Mouse (Mus musculus): ENCODE results near the gene Igsf6.

Igsf6 gene

DNA sequence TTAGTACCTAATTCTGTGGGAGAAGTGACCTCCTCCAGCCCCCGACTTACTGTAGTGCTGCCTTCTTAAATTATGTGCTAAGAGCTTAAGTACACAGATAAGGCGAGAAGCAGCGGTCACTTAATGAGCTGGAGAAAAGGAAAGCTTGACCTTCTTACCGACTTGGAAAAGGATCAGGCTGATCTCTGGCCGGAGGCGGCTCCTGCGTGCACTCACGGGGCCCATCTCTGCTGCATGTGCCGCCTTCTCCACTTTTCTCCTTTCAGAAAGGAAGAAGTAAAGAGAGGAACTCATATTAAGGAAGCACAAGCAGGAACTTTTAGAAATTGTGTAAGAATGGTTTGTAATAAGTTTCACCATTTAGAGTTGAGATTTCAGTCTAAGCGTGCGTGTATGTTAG, at the start of gene Igsf6:
Gene Igsf6 (minus strand): TSS at position 292 of the 400 bp plus-strand sequence.
- no peak for DNase-seq (ENCODE audit: low spot score)

DNA sequence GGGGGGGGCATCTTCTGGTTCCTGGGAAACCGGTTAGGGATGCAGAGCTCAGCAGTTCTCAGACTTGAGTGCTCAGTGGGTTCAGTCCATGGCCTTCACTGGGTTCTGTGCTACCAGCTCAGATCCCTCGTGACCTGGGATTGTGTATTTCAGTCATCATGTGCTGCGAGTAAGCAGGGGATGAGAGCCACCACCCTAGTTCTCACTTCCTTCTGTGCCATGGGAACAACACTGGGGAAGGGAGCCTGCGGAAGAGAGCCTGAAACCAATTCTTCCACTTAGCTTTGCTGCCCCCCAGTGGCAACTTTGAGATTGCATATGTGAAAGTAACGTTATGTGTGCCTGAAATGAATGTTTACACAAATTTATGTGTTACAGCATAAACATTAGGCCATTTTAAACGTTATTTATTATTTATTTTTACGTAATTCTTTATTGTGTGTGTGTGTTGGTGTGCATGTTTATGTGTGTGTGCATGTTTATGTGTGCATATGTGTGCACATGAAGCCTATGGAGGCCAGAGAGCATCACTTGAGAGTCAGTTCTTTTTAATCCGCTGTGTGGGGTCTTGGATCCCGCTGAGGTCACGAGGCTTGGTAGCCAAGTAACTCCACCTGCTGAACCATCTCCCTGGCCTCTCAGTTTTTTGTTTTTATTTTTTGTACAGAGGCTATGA, 45.9 kb upstream of the Igsf6 start:
- DNase-seq (ENCODE audit: low spot score): peak; percentile 86

DNA sequence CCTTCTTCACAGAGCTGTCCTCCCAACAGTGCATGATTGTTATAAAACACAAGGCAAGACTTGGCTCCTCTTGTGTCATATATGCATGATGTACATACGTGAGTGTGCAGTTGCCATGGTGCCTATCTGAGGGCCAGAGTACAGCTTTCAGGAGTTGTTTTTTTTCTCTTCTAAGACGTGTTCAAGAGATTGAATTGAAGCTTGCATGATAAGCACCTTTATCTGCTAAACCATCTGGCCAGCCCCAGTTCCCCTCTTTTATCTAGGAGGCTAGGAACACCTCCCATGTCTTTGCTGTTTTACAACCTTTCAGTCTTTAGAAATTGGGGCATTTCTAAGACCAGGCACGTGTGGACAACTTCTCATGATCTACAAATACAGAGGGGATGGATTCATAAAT, 37.4 kb upstream of the Igsf6 start:
- DNase-seq (ENCODE audit: low spot score): no peak

DNA sequence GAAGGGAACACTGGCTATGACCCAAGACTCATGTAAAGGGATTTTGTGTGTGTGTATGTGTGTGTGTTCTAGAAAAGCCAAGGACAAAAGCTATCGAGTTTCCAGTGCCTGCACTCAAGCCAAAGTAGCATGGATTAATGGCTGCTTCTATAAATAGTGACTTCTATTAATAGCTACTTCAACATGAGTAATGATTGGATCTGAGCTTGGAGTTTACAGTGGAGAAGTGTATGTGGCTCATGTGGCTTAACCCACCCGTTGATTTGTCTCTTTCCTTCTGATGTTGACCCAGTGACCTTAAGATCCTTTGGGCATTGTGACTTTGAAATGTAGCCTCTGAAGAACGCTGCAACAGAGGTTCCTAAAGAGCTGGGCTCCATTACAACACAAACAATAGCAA, 36.9 kb upstream of the Igsf6 start:
- no peak for DNase-seq (ENCODE audit: low spot score)

DNA sequence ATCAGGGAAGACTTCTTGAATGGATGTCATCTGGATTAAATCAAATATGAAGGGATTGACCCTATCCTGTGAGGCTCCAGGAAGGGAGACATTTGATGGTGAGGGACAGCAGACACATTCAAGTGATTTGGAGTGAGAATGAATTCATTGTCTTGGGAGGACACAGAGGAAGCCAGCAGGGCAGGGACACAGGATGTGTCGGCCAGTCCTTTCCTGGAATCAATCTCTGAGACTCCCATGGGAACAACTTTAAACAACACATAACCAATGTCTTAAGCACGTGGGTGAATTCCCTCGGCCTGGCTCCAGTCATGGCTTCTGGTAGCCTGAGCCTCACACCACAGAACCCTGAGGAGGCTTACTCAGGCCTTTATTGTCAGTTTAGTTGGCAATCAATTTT, 33.5 kb upstream of the Igsf6 start:
- no peak for DNase-seq (ENCODE audit: low spot score)

DNA sequence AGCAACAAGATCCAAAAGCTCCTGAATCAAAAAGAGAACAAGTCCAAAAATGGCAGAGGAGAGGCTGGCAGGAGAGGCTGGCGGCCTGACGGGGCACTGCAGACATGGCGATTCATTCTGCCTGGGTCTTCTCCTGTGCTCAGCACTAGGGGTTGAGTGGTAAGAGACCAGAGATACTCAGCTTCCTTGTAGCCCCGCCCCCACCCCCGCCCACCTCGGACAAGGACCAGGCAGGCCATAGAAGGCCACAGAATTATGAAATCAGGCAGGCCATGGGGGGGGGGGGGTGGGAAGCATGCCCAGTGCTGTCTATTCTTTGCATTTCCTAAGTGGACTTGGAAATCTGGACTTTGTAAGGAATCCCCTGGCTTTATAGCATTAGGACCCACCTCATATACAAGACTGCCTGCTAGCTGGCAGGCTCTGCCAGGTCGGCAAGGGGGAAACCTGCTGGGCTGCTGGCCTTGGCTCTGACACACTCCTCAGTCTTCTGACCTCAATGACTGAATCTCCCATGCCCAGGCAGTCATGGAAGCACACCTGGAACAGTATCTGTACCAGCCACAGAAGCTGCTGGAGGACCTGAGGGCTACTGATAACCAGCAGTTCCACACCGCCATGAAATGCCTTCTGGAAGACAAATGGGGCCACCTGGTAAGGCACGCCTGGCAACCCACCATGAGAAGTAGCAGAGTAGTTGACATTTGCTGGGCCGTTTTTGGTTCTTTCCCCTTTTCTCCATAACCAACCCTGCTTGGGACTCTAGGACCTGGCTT, 24.4 kb upstream of the Igsf6 start:
- DNase-seq (ENCODE audit: low spot score): no peak

DNA sequence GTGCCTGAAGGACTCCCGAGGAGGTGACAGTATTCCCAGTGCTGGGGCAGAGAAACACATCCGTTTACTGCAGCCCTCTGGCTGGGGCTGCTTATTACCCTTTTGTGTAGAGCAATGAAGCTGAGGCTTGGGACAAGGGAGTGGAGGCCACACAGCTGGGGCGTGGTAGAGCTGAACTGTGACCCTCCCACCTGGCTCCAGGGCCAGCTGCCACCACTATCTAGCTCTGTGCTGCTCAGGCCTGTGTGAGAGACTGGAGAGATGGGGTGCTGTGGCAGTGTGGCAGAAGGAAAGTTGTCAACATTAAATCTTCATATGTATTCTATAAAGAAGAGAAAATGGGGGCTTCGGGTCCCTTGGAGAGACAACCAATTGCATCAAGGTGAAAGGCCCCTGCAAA, 18.7 kb upstream of the Igsf6 start:
- DNase-seq (ENCODE audit: low spot score): no peak

DNA sequence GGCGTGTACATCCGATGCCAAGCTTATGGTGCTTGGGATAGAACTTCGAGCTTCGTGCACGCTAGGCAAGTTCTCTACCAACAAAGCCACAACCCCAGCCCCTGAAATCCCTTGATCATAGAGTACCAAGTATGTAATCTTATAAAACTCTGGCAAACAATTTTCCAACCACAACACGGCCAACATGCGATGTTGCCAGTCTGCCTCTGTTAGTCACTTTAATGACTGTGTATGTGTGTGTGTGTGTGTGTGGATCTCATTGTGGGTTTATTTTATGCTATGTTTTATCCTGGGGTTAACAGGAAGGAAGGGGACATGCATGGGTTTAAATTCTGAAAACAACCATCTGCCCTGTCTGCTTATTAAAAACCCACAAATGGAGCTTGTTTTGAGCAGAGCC, 16.4 kb upstream of the Igsf6 start:
- no peak for DNase-seq (ENCODE audit: low spot score)

DNA sequence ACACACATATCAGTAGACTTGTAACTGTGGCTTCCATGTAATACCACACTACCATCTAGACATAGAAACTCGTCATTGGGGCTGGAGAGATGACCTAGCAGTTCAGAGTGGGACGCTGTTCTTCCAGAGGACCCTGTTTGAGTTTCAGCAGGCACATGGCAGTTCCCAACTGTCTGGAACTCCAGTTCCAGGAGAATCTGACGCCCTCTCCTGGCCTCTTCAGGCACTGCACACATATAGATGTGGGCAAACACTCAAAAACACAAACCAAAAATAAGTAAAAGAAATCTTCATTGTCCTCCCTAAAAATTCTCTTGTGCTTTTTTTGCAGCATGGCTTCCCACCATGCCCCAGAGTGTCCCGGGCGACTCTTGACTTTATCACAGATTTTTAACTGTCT, 14.4 kb upstream of the Igsf6 start:
- DNase-seq (ENCODE audit: low spot score): no peak

DNA sequence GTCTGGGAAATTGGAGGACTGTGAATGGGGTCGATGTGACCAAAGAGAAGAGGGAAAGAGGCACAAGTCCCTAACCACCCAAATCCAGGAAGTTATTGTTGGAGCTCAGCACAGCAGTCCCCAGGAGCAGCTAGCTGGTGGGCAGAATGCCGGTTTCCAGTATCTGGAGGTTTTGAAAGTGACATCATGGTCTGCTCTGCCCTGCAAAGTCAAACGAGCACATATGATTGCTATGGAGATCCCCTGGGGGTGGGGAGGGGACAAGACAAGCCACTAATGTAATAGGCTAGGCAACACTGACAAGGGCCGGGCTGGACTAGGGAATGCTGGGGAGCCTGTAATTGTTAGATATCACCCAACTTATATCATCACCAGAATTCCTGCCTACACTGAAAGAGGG, 11.1 kb upstream of the Igsf6 start:
- no peak for DNase-seq (ENCODE audit: low spot score)

DNA sequence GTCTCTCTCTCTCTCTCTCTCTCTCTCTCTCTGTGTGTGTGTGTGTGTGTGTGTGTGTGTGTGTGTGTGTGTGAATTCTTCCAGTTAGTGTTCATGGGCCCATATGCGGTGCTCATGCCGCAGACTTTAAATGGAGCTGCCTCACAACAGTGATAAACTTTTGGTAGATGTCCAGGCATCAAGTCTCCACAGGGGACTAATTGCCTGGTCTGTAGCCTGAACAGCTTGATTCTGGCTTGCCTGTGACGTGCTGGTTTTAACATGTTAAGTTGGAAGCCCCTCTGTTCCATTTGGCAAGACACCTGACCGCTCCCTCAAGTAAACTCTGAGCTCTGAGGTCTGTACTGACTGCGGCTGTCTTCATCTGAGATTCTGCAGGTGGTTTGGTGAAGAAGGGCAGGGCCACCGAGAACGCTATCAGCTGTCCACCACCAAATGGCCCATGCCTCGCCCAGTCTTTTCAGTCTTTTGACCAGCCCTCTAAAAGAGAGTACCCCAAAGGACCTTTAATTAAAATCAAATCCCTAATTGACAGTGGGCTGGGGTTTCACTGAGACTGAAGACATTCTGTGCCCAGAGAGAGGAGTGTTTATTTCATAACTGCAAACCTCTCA, 10.6 kb upstream of the Igsf6 start:
- no peak for DNase-seq (ENCODE audit: low spot score)

DNA sequence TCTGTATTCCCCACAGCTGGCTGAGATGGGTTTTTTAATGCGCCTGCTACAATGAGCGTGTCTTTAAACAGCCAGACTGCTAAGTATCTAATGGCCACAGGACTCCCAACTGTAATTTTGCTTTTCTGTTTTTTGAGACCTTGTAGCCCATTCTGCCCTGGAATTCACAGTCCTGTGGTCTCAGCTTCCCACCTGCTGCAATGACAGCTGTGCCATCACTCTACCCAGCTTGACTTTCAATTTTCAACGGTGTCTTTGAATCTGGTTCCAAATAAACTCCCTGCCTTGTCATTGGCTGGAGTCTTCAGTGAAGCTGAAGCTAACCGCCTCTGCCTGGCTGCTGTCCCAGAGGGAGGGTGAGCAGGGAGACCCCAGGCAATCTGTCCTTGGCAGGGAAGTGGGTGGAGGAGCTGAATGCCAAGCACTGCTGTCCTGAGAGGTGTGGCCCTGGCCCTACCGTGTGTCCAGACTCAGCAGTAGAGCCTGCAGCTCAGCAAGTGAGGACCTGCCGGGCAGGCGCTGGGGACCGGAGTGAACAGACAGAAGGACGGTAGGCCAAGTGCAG, 8.7 kb upstream of the Igsf6 start:
- no peak for DNase-seq (ENCODE audit: low spot score)

DNA sequence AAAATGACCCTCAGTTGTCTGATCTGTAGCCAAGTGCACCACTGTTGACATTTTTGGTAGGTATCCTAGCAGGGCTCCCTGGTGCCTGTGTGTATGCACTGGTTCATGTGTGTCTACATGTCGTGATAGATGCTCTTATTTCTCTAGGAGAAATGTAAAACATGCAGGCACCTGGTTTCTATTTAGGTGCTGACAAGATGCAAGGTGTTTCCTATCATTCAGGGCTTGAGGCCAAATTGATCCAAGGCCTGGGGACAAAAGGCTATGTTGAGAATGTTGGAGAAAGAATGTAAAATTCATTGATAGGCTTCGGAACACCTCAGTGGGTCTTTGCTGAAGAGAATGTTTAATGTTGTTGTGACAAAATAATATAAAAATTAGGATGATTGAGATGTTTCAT, 7.4 kb upstream of the Igsf6 start:
- no peak for DNase-seq (ENCODE audit: low spot score)

DNA sequence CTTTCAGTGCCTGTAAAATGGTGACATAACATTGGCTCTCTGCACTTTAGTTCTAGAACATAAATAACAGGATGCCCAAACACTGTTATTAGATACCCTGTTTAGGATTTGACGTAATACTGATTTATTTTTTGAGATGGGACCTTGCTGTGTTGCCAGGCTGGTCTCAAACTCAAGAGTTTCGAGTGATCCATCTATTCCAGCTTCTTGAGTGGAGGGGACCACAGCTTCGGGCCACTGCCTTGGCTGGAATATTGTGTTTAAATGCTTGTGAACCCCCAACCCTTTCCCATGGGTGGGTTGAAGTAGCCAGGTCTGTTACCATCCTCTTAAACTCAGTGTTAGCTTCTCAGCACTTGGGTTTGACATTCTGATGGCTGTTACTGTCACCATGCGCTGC, 7.0 kb upstream of the Igsf6 start, which contains the start of gene Otoa:
Gene Otoa (plus strand): TSS at position 301 of the 400 bp plus-strand sequence.
- no peak for DNase-seq (ENCODE audit: low spot score)

DNA sequence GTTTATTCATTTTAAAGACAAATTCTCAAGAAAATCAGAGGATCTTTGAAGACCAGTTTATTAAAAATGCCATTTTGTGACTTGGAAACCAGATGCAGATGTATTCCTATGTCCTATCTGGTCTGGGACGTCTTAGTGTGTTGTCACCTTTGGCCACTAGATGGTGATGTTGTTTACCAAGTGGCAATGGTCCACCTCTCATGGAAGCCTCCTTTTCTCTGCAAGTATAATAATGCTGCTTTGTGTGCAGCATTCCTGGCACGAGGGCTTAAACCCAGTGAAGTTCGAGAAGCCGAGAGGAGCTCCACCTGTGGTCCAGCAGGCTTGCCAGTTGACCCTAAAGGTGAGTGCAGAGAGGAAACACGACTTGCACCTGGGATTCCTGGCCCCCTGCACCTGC, 3.5 kb upstream of the Igsf6 start:
- DNase-seq (ENCODE audit: low spot score): peak; percentile 16

DNA sequence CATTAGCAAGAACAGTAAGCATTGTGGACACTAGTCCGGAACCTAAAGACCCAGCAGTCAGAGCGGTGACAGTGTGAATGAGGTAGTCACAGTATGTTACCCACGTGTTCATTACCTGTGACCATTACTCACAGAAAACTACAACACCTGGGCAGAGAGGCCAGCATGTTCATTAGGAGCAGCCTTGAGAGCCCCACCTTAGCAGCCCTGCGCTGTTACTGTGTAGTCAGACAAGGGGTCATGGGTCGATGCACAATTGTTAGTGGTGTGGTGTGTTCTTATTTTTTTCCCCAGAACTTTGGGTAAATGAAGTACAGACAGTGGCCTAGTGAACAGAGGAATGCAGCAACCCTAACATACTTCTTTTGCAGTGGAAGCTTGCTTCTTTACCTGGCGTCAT, 2.9 kb upstream of the Igsf6 start:
- DNase-seq (ENCODE audit: low spot score): no peak

DNA sequence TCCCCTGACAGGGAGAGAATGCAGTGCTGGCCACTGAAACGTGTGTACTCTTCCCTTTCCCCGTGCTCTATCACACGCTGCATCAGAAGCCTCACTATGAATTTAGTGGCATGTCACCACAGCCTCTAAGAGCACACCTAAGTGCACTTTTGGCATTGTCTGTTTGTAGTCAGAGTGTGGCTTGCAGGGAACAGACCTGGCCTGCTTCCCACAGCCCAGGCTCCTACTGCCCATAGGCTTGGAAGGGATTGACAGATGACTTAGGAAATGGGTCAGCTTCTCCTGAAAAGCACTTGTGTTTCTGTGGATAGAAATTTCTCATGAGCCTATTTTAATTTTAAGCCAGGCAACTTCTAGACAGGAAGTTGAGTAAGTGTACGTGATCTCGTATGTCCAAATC, 1.0 kb upstream of the Igsf6 start:
- no peak for DNase-seq (ENCODE audit: low spot score)

DNA sequence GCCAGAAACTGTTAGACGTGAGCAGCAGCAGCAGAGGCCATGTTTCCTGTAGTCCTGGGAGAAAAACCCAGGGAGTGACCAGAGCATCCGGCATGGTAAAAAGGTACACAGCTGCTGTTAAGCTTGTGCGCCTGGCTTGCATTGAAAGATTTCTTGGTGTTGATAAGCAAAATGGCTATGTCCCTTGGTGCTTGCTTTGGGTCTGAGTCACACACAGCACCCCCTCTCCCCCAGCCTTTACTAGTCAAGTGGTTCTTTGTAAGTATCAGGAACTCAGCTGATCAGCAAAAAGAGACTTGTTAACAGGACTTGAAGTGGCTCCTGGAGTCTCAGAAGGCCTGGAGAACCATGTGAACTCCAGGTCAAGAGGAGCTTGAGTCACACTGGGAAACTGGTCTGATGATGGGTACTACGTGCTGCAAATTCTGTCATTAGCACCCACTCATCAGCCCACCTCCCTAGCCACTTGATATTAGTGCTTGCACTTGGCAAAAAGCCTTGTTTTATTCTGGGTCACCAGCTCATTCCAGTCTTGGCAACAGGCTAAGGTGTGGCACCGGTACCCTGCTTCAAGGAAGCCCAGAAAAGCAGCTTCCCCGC, 529 bp upstream of the Igsf6 start:
- DNase-seq (ENCODE audit: low spot score): no peak

DNA sequence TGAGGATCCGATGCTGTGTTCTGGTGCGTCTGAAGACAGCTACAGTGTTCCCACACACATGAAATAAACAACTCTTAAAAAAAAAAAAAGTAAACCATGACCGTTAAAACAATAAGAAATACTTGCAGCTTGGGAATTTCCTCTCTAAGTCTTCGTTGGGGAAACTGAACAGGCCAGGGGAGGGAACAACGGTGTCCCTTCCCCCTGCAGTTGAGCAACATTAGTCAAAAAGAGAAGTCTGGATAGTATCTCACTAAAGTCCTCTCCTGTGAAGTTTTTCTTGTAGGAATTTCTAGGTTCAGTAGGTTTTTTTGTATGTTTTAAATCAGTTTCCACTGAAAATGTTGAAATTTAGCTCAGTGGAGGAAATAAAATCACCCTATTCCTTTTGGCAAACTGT, 1.9 kb downstream of the Igsf6 start:
- DNase-seq (ENCODE audit: low spot score): no peak

DNA sequence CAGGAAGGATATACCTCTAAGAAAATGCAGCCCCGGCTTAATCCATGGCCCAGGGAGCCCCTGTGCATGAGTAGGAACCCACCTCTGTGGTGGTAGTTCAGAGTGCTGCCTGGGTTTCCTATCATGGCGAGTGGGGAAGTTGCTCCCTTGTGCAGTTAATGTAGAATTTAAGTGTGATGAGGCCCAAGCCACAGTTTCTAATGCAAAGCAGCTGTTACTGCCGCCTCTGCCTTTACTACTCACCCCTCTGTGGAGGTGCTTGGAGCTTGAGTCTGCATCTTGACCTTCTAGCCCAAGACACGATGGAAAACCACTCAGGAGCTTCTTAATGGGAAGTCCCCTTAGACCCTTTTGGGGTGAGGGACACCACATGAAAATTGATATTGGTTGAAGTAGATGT, 3.1 kb downstream of the Igsf6 start:
- no peak for DNase-seq (ENCODE audit: low spot score)

DNA sequence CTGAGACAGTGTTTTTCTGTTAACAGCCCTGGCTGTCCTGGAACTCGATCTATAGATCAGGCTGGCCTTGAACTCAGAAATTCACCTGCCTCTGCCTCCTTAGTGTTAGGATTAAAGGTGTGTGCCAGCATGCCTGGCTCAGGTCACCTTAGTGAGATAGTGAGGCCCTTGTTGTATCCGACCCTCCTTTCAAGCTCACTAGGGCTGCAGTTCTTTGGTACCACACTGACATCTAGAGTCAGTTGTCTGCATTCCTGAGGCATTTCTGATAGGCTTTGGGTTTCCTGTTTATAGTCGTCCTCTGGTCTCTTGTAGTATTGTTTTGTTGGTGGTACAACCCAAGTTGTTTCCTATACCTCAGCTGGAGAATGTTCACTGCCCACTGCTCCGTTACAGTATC, 10.1 kb downstream of the Igsf6 start:
- no peak for DNase-seq (ENCODE audit: low spot score)

DNA sequence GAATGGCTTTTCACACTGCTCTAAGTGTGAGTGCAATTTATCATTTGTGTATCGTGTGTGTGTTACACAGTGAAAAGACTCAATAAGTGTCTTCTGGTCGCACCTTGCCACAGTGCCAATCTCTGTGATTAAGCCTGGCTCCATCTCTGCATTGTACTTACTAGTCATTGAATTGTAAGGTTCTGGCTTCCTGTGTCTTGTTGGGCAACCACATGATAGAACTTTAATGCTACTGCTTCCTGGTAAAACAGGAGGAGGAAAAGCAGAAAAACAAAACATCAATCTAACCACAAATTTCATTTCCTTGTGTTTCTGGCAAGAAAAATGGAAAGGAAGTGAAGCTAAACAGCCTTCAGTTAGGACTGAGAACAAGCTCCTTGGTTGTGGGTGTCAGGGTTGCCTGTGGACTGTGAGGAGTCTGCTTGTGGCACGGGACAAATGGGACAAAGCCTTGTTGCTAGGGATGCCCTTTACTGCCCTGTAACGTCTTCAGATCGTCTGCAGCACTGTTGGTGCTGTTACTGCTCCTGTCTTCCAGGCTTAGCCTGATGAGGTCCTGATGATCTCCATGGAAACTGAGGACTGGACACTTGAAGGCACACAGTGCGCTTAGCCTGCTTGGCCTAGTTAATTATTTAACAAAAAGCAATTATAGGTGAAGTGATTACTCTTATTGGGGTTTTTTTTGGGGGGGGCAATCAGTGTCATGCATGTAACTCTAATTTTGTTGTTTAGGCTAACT, 14.7 kb downstream of the Igsf6 start:
- no peak for DNase-seq (ENCODE audit: low spot score)

Data from urinary bladder, postnatal 25 days (tissue).